Comparison of ENCODE assay signal across 1 mouse cellular context in genomic region chr11:6527256-6528185, GRCm38 (mm10).
TF ChIP-seq lines count a peak whose summit lies in the region.

No protein-coding gene starts in this region.

TF ChIP-seq in CH12.LX, 34 proteins besides CTCF, POLR2A, EP300 and RAD21 (continued from another document):
- TF ChIP-seq ETS1 (conservative IDR thresholded peaks at IDR 0.05; ENCODE audit: low read depth, low read length) (no peak), SMC3 (IDR thresholded peaks at IDR 0.05; ENCODE audit: low read depth, low read length) (no peak), JUN (IDR thresholded peaks at IDR 0.05; ENCODE audit: insufficient read depth, low read depth, low read length) (no peak), MAX (IDR thresholded peaks at IDR 0.05; ENCODE audit: low read length) (peak; percentile 93), SIN3A (IDR thresholded peaks at IDR 0.05; ENCODE audit: low read length) (peak; percentile 38), ZMIZ1 (IDR thresholded peaks at IDR 0.05; ENCODE audit: low read depth, low read length) (no peak; the same call in 1 of the 2 replicates), MAZ (IDR thresholded peaks at IDR 0.05; ENCODE audit: low read depth, low read length) (no peak), ZKSCAN1 (IDR thresholded peaks at IDR 0.05; ENCODE audit: borderline replicate concordance, low read depth, low read length) (no peak), MAFK (IDR thresholded peaks at IDR 0.05; ENCODE audit: insufficient replicate concordance, low read length) (no peak), POLR2AphosphoS2 (IDR thresholded peaks at IDR 0.05; ENCODE audit: low read depth, low read length) (peak; percentile 59; the same call in 1 of the 2 replicates)
